Mouse (Mus musculus): ENCODE data around the gene Tcirg1. TPM values are rescaled to one million over a fixed set of nuclear protein-coding genes. Genes with fewer than 3 reads are reported as not detected.
A peak's percentile ranks its signal among the peaks of the same experiment; 100 is the strongest.

Tcirg1 gene
- 10 to 100 TPM; 25.9 to 34.5 TPM for total RNA-seq (2021)
- long read RNA-seq, experiment 1, transcript Tcirg1-201 (20 exons, 2,688 nt), result major isoform, 12 of 18 reads
- long read RNA-seq, experiment 1, partial matches to known transcripts, result 2 of 18 reads
- long read RNA-seq, experiment 1, other reads (novel, unspliced or antisense), result 4 of 18 reads
- long read RNA-seq, experiment 2, transcript Tcirg1-201 (20 exons, 2,688 nt), result major isoform, 11 of 34 reads
- long read RNA-seq, experiment 2, partial matches to known transcripts, result 8 of 34 reads
- long read RNA-seq, experiment 2, other reads (novel, unspliced or antisense), result 15 of 34 reads

DNA sequence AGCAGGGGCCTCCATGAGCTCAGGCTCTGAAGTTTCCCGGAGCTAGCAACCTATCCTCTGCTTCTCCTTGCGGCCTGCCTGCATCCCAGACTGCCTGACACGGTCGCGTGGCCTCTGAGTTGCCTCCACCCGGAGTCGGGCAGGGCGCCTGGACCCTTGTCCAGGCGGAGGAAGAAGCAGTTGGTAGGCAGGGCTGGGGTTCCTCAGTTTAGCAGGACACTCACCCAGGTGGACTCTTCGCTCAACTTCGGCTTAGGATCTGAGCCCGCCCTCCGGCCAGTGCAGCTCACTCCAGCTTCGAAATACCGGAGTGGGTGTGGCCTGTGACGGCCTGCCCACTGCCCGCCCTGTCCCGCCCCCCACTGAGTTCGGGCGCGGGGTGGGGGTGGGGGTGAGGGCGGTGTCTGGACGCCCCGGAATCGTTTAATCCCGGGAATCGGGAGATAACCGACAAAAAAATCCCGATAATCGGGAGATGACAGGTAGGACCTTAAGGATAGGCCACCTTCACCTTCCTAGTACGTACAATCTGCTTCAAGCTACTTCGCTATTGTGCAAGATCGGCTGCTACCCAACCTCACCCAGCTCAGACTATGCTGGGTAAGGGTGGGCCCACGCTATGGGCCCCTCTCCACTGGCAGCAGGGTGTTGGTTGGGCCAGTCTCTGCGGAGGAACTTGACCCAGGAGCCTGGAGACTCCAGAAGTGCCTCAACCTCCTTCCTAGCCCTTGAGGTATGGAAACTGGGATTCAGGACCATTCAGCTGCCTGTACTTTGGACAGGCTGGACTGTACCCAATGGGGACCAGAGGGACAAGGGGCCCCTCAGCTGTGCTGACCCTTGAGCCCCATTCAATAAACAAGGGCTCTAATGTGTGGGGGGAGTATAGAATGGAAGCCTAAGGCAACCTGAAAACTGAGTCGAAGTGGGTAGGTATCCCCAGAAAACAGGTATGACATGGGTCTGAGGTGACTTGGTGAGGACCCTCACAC is at the start of gene Tcirg1:
TSS of gene Tcirg1 (minus strand) at position 339 of the 992 bp plus-strand sequence.
- DNase-seq (ENCODE audit: low spot score in 2 of 2), result peak; percentile 57 to 82

DNA sequence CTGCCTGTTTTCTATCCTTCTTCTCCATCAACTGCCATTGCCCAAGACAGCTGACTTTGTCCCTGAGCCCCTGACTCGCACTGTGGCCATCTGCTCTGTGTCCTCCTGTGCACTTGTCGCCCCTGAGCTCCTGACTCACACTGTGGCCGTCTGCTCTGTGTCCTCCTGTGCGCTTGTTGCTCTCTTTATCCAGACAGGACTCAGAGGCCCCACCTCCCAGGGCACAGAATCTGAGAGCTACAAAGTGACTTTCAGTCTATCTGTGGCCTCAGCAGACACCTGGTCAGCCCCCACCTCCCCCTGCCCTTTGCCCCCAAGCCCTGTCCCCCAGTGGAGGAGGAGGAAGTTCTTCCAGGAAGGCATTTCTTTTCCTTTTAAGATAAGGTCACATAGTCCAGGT is 48.9 kb upstream of the Tcirg1 start:
- DNase-seq (ENCODE audit: low spot score in 2 of 2), result no peak

DNA sequence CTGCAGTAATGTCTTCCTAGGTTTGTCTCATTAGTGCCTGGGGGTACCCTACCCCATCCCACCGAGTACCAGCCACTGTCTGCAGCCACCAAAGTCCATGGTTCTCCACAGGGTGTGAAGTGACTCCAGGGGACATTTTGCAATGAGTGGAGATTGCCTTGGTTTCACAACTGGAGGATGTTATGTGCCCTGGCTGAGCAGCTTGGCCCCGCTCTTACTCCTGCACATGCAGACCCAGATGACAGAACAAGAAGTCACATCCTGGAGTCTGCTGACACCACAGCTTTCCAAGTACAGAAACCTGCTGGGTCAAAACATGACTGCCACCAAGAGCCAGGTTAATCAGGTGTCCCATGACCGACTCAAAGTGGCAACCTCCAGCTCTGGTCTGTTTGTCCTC is 48.1 kb upstream of the Tcirg1 start:
- DNase-seq (ENCODE audit: low spot score in 2 of 2), result no peak

DNA sequence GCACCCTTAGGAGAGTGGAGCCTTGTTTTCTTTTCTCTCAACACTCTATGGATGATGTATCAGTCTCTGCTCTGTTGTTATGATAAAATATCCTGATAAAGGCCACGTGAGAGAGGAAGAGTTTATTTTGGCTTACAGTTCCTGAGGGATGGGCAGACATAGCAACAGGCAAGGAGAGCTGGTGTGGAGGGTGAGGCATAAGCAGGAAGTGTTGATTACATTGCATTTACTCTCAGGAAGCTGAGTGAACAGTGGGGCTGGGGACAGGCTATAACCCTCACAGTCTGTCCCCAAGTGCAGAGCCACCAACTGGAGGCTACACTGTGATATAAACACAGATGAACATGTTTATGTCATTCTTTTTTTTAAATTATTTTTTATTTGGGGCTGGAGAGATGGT is 45.2 kb upstream of the Tcirg1 start:
- DNase-seq (ENCODE audit: low spot score in 2 of 2), result no peak

DNA sequence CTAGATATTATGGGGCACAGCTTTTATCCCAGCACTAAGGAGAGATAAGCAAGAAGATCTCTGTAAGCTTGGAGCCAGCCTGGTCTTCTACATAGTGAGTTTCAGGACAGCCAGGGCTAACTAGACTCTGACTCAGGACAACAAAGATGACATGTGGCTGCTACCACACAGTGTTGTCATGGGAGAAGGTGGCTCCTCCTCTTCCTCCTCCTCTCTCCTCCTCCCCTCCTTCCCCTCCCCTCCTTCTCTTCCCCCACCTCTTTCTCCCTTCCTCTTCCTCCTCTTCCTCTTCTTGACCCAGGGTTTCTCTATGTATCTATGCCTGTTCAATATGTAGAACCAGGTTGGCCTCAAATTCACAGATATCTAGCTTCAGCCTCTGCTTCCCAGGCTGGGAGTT is 44.5 kb upstream of the Tcirg1 start:
- no peak for DNase-seq (ENCODE audit: low spot score in 2 of 2)

DNA sequence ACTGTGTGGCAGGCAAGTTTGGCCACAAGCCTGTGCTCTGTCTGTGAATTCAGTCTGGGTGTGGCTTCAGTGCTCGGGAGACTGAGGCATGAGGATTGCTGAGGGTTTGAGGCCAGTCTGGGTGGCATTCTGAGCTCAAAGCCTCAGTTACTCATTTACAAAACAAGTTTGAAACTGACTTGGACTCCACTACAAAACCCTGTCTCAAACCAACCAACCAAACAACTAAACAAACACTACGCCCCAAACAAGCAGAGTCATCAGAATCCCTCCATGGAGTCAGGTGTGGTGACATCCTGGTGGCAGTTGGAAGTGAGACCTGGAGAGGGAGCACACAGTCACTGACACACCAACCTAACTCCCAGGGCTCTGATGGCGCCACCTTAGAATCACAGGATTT is 43.4 kb upstream of the Tcirg1 start:
- DNase-seq (ENCODE audit: low spot score in 2 of 2), result no peak

DNA sequence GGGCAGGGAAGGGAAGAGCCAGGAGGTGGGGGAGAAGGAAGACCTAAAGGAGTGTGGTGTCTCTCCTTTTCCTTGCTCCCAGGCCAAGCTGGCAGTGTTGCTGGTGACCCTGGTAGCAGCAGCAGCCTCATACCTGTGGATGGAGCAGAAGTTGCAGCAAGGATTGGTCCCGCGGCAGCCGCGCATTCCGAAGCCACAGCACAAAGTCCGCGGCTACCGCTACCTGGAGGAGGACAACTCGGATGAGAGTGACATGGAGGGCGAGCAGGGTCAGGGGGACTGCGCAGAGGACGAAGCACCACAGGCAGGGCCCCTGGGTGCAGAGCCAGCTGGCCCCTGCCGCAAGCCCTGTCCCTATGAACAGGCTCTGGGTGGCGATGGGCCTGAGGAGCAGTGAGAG is 41.6 kb upstream of the Tcirg1 start:
- no peak for DNase-seq (ENCODE audit: low spot score in 2 of 2)

DNA sequence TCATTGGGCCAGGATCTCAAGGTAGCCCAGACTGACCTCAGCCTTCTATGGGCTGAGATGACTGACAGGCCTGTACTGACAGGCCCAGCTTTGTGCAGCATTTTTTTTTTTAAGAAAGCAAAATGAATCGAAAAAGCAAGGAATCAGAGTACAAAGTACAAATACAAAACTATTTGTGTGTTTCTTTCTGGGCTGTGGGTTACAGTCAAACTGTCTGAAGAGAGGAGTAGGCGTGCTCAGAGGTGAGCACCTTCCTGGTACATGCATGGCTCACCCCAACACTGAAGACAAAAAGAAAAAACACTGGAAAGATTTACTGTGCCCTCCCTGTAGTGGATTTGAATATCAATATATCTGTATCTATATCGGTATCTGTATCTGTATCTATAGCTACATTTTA is 40.9 kb upstream of the Tcirg1 start:
- no peak for DNase-seq (ENCODE audit: low spot score in 2 of 2)

DNA sequence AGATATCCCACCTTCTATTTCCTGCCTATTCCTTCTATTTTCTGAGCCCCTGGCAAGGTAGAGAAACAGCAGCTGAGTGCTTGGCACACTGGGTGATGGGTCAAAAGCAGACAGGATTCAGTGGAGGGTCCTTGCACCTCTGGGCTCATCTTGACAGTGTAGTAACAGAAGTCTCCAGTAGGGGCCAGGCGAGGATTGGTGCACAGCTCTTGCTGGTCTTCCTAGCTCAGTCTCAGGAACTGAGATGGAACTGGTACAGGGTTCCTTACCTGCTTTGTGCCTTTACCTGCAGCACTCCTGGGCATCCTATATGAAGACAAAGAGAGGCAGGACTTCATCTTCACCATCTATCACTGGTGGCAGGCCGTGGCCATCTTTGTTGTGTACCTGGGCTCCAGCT is 39.8 kb upstream of the Tcirg1 start:
- peak in 1 of 2 experiments; percentile 65 for DNase-seq (ENCODE audit: low spot score in 2 of 2)

DNA sequence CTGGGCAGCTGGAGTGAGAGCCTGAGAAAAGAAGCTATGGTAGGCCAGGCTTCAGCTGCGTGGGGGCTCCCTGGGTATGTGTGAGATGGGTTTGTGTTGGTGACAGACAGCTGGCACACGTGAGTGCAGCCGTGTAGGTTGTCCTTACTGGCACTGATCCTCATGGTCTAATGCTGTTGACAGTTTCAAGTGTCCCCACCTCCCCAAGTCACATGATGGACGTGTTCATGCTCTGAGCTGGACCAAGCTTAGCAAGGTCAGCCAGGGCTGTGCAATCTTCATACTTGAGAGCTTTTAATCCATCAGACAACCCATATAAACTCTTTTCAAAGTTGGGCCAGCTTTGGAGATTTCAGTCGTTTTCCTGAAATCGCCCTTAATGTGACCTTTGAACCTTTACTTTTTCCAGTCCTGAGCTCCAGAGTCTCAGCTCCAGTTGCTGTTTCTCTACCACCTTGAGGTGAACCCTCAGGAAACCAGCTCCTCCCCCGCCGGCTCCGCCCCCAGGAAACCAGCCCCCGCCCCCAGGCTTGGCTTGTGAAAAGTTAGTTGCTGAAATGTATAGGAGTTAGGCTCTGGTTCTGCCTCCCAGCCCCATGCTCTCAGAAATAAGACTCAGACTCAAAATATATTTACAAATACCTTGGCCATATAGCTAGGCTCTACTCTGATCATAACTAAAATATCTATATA is 39.1 kb upstream of the Tcirg1 start:
- DNase-seq (ENCODE audit: low spot score in 2 of 2), result no peak

DNA sequence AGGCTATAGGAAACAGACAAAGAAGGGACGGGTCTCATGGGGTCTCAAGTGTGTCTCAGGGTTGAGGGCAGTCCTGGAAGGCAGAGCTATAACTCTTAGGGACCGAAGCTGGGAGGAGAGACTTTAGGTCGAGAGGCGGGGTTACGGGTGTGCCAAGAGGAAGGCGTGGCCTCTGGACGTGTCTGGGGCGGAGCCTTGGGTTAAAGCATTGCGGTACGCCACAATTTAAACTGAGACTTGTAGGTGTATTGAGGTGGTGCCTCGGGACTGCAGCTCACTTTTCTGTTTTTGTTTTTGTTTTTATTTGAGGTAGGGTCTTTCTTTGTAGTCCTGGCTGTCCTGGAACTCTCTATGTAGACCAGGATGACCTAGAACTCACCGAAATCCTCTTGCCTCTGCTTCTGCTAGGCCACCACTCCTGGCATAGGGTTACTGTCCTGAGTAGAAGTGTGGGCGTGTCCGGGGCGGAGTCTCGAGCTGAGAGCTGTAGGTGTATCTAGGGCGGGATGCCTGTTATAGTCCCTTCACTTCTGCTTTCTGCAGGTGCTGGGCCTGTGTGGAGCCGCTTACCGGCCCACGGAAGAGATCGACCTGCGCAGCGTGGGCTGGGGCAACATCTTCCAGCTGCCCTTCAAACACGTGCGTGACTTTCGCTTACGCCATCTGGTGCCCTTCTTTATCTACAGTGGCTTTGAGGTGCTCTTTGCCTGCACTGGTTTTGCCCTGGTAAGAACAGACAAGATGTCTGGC is 36.2 kb upstream of the Tcirg1 start:
- no peak for DNase-seq (ENCODE audit: low spot score in 2 of 2)

DNA sequence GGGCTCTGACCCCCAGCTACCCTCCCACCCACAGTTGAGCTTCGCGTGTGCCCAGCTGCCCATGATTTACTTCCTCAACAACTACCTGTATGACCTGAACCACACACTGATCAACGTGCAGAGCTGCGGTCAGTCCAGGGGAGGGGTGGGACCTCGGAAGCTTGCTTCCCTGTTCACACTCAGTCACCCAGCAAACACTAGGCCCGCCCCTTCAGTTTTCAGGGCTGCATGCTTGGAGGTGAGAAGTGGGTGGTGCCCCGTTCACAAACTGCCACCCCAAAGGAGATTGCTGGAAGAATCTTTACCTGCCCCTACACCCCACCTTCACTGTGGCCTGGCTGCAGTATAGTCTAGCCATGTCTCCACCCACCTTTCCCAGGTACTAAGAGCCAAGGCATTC is 35.4 kb upstream of the Tcirg1 start:
- no peak for DNase-seq (ENCODE audit: low spot score in 2 of 2)

DNA sequence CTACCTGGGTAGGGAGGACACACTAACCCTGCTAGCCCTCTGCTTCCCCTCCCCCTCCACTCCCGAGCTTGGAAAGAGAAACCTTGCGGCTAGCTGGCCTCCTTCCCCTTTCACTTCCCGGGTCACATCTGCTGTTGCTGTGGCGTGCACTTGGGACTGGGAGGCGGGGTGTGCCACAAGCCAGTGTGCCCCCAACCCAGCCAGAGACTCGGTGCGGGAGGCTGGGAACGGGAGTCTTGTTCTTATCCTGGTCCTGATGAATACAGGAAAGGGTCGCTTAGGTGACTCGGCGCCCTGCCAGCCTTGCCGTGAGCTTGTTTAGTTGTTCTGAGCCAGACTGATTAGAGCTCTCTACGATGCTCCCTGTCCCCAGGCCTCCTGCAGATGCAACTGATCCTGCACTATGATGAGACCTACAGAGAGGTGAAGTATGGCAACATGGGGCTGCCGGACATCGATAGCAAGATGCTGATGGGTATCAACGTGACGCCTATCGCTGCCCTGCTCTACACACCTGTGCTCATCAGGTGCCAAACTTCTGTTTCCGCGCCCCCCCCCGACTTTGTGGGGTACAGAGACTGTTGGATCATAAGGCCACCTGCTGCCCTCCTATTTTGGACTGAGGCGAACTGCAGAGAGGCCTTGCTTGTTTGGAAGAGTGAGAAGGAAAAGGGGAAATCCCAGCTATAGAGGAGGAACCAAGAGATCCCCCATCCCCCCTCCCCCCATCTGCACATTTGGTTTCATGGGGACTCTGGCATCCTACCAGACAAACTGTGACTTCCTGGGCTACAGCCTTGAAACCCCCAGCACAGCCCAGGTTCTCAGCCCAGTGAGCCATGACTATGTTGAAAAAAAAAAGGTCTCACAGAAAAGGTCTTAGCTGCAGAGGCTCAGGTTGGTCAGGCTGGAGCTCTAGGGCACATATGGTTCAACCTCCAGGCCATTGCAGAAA is 29.2 kb upstream of the Tcirg1 start:
- DNase-seq (ENCODE audit: low spot score in 2 of 2), result peak in 1 of 2 experiments; percentile 61

DNA sequence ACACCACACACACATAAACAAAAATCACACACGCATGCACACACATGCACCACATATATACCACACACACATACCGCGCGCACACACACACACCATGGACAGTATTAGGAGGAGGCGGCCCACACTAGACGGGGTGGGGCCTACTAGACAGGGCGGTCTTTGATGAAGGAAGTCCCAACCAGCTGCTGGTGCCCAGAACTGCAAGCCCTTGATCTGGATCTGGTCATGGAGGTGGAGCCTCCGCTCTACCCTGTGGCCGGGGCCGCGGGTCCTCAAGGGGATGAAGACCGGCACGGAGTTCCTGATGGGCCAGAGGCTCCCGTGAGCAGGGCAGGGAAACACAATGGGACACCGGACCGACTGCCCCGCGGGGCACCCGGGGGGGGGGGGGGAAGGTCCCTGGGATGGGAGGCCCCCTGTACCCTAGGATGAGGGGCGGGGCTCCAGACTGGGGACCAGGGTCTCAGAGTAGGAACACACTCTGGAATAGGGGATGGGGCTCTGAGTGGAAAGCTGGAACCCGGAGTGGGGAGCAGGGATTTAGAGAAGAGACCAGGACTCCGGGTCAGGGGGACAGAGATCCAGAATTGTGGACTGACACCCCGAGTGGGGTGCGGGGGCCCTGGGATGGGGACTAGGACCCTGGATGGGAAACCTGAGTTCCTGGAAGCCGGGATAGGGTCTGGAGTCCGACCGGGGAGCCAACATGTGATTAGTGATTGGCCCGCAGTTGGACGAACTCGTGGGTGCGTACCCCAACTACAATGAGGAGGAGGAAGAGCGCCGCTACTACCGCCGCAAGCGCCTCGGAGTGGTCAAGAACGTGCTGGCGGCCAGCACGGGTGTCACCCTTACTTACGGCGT is 28.3 kb upstream of the Tcirg1 start, which contains the start of gene Unc93b1:
TSS of gene Unc93b1 (plus strand) at position 155 of the 864 bp plus-strand sequence.
- peak in 1 of 2 experiments; percentile 69 for DNase-seq (ENCODE audit: low spot score in 2 of 2)

DNA sequence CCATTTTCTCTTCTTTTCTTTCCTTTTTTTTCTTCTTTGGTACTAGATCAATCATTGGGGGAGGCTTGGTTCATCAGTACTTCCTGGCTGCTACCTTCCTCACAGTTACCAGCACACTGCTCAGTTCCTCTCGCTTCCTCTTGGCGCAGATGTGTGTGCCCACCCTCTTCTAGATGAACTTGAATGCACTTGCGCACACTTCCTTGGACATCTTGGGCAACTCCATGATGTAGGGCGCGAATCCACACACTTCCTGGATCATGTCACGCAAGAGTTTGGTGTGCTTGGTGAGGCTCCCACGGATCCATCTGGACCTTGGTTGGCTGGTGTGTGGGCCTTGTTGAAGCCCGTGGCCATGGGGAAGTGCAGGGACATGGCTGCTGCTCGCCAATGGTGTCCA is 24.8 kb upstream of the Tcirg1 start:
- DNase-seq (ENCODE audit: low spot score in 2 of 2), result no peak

DNA sequence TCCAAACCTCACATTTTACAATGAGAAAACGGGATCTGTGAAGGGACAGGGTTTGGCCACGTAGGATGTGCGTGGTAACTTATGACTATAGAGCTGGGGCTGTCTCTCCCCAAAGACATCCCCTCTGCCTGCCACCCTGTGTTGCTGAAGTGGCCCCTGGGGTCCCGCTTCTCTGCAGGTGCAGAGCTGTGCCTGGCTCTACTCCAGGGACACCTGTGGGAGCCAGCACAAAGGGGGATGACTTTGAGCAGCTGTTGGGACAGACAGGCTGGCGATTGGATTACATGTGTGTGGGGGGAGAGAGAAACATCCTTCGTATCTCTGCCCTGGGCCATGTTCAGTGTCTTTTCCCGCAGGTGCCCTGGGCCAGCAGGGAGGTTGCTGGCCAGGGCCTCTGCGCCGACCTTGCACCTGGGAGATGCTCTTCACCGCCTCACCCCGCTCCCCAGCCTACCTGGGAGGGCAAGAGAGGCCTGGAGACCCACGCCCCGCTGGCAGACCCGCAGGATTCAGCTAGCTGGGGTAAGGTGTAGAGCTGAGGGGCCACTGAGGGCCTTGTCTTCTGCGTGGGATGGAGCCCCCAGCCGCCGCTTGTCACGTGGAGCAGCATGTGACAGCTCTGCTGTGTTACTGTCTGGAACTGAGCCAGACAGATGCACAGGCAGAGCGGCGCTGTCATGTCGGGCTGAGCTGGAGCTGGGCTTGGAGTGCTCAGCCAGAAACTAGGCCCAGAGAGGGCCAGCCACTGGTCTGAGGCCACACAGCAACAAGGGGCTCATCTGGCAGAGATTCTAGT is 23.5 kb upstream of the Tcirg1 start:
- no peak for DNase-seq (ENCODE audit: low spot score in 2 of 2)

DNA sequence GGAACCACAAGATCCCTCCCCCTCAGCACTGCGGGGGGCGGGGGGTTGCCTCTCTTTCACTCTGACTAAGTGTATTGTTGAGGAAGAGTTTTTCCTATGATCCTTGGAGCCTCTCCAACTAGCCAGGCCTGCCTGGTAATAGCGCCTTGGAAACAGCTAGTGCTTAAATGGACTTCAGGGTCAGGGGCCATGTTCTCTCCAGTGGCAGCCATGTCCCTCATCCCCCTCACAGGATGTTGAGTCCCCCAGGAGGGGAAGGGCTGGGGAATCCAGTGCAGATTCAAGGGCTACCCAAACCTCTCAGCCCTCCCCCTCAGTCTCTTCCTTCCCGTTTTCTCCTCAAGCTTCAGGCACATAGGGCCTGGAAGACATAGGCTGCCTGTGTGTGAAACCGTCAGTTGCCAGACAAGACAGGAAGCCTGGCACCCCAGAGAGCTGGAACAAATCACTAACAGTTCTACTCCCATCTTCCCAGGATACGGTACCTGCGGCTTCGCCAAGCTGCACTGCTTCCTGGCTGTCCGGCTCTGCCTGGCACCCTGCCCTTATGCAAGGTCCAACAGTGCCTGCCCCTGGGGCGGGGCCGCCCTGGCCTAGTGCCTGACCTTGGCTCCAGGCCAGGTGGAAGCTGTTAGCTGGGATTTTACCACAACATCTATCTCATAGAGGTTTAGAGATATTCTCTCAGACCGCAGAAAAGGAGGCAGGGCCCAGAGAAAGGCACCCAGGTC is 22.4 kb upstream of the Tcirg1 start, which contains the start of gene Aldh3b1:
TSS of gene Aldh3b1 (minus strand) at position 598 of the 731 bp plus-strand sequence.
- DNase-seq (ENCODE audit: low spot score in 2 of 2), result peak; percentile 87 to 88
